Mouse (Mus musculus) heart, embryonic 12.5 days (tissue): ENCODE measurements around the gene Secisbp2. TPM values are rescaled to one million over a fixed set of nuclear protein-coding genes. Genes with fewer than 3 reads are reported as not detected.
"Not testable (repeated sequence)": the region's sequence is repeated elsewhere in the genome, so short reads cannot be mapped to it uniquely, and the experiment has no call there.

ENCODE experiments used
- ATAC-seq: fragments of 200-750 bp; cut with Nextera tagmentation; 2 replicates; pipeline ENCODE4 v1.8.0; 2017; ENCODE audit warnings: moderate TSS enrichment, moderate library complexity; ENCODE audit not compliant: insufficient number of reproducible peaks, low FRiP score
- H3K27ac ChIP-seq: fragments of 300-500 bp; sonication (generic); 2 replicates; pipeline ENCODE4 v1.5.1; 2016; ENCODE audit warnings: mild to moderate bottlenecking, moderate library complexity; ENCODE audit not compliant: poor library complexity, severe bottlenecking
- H3K27me3 ChIP-seq: fragments of 300-500 bp; sonication (generic); replicated peaks from 2 replicates; pipeline ENCODE4 v1.6.1; 2016; ENCODE audit warnings: mild to moderate bottlenecking, moderate library complexity
- H3K36me3 ChIP-seq: fragments of 300-500 bp; sonication (generic); 2 replicates; pipeline ENCODE4 v1.6.1; 2016; ENCODE audit warnings: mild to moderate bottlenecking, moderate library complexity
- H3K4me1 ChIP-seq: fragments of 300-500 bp; sonication (generic); replicated peaks from 2 replicates; pipeline ENCODE4 v1.6.1; 2016; ENCODE audit warnings: mild to moderate bottlenecking
- H3K4me2 ChIP-seq: fragments of 300-500 bp; sonication (generic); 2 replicates; pipeline ENCODE4 v1.6.1; 2016; ENCODE audit warnings: mild to moderate bottlenecking, moderate library complexity
- H3K4me3 ChIP-seq: fragments of 300-500 bp; sonication (generic); 2 replicates; pipeline ENCODE4 v1.5.1; 2016; ENCODE audit warnings: mild to moderate bottlenecking
- H3K9ac ChIP-seq: fragments of 300-500 bp; sonication (generic); 2 replicates; pipeline ENCODE4 v1.6.1; 2016; ENCODE audit warnings: mild to moderate bottlenecking, moderate library complexity
- H3K9me3 ChIP-seq: fragments of 300-500 bp; sonication (generic); replicated peaks from 2 replicates; pipeline ENCODE4 v1.6.1; 2016; ENCODE audit warnings: mild to moderate bottlenecking, moderate library complexity
- WGBS: fragments of 180-500 bp; shearing (Covaris S2); methylation state at CpG from one replicate; pipeline ENCODE4 v1.1.7; 2016; 5-methylcytosine and 5-hydroxymethylcytosine counted together
- polyA plus RNA-seq: library from polyadenylated mRNA; unstranded; fragments of >200 nt; fragmentation: Nextera tagmentation; extraction: Ambion mirVana; gene quantifications from 2 replicates; pipeline ENCODE4 v1.2.1, GENCODE M21; 2016

Secisbp2 gene
- polyA plus RNA-seq, 1 experiment from 2014 or later = 27.9 TPM

DNA sequence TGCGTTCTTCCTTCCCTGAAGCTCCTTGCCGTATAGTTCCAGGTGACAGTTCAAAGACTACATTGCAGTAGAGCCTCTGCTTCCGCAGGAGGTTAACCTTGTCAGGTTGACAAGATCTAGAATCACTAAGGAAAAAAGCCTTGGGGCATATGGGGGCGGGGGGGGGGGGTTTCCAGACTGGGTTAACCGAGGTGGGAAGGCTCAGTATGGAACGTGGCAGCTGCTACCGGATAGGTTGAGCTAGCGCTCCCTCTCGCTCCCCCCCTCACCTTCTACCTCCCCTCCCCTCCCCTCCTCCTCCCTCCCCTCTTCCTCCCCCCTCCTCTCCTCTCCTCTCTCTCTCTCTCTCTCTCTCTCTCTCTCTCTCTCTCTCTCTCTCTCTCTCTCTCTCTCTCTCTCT lies 32.9 kb upstream of the Secisbp2 start:
- Histone ChIP-seq H3K4me1 (peaks cover 5% of the 10 kb centered on the region; the same call in 1 of the 2 replicates), H3K9ac (no peak overlapping the region), H3K4me3 (no peak overlapping the region), H3K9me3 (no peaks in the 10 kb centered on the region), H3K27me3 (no peaks in the 10 kb centered on the region), H3K36me3 (no peaks in the 10 kb centered on the region), H3K27ac (no peak overlapping the region), H3K4me2 (no peak overlapping the region)
- WGBS = 15% methylated on average over 7 of the region's 9 CpGs
- no peak for ATAC-seq

DNA sequence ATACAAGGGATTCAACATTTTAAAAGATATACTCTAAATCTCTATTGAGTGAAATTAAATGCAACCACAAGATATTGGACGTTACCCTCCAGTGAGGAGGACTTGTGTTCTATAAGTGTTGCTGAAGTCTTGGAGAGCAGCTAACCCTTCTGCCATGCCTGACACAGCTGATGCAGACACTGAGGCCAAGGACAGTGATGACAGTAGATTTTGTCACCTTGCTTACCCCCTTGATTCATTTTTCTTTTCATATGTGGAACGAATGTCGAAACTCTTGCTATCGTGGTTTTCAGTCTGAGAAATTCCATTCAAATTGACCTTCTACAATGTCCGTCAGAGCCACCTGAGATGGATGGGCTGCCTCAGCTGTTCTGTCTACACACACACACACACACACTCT lies 28.9 kb upstream of the Secisbp2 start:
- Histone ChIP-seq H3K27me3 (no peaks in the 10 kb centered on the region), H3K9me3 (no peaks in the 10 kb centered on the region), H3K4me1 (peaks cover 5% of the 10 kb centered on the region; the same call in 1 of the 2 replicates), H3K27ac (no peak overlapping the region), H3K36me3 (no peaks in the 10 kb centered on the region), H3K4me3 (no peak overlapping the region), H3K9ac (no peak overlapping the region), H3K4me2 (no peak overlapping the region)
- no peak for ATAC-seq
- 78% methylated on average over 5 of the region's 5 CpGs for WGBS

DNA sequence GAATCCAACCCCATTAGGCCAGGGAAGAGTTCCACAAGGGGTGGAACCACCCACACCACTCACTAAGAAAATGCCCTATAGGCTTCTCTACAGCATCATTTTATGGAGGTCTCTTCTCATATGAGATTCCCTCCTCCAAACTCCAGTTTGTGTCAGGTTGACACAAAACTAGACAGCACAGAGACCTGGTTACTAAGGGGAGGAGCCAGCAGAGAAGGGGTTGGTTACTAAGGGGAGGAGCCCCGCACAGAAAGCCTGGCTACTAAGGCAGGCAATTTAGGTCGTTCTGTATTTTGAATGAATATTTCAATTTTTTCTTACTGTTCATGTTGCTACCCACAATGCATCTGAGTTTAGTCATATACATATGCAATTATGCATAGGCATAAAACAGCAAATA lies 27.8 kb upstream of the Secisbp2 start:
- 73% methylated on average over 2 of the region's 2 CpGs for WGBS
- Histone ChIP-seq H3K4me1 (no peaks in the 10 kb centered on the region), H3K27ac (no peak overlapping the region), H3K36me3 (no peaks in the 10 kb centered on the region), H3K9me3 (no peaks in the 10 kb centered on the region), H3K27me3 (no peaks in the 10 kb centered on the region), H3K4me2 (no peak overlapping the region), H3K9ac (no peak overlapping the region), H3K4me3 (no peak overlapping the region)
- no peak for ATAC-seq

DNA sequence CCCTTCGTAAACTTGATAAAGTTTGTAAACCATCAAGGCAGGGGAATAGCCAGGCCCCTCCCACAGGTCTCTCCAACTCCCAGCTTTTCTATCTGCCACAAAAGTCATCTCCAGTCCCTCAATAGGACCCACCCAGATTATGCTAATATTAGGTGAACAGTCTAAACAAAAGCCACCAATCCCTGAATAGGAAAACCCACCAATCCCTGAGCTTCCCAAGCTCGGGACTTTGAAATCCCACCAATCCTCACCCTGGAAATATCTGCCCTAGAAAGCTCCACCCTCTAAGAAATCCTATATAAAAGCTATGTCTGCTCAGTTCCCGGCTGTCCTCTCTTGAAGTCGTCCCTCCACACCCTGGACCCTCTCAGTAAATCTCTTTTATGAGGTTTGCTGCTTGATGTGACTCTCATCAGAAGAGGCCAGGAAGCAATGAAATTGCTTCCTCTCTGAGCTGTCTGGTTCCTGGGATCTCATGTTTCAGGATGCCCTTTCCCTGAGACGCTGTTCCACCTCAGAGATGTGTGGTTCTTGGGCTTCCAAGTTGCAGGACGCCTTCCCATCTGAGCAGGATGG lies 23.1 kb upstream of the Secisbp2 start:
- H3K4me3 ChIP-seq = no peak overlapping the region
- WGBS = 72% methylated on average over 6 of the region's 6 CpGs

DNA sequence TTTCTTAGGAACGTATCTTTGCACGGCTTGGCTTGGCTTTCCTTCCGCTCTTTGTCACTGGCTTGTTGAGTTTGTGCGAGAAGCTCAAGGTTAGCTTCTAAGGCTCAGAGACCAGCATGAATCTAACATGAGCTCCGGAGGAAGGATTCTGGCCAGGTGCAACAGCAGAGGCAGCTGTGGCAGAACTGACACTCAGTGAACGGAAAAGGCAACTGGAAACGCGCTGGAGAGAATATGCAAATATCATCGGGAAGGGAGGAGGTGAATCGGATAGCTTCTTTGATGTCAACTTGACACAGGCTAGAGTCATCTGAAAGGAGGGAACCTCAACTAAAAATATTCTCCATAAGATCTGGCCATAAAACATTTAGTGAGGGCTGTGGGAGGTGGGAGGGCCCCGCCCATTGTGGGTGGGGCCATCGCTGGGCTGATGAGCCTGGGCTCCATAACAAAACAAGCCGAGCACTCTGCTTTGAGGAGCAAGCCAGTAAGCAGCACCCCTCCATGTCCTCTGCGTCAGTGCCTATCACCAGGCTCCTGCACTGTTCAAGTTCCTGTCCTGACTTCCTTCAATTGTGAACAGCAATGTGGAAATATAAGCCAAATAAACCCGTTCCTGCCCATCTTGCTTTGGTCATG lies 20.0 kb upstream of the Secisbp2 start:
- H3K4me1 ChIP-seq = no peaks in the 10 kb centered on the region
- no peak overlapping the region for H3K9ac ChIP-seq
- ATAC-seq = no peak
- no peak overlapping the region for H3K4me2 ChIP-seq
- no peaks in the 10 kb centered on the region for H3K27me3 ChIP-seq
- H3K27ac ChIP-seq = no peak overlapping the region
- WGBS = 71% methylated on average over 15 of the region's 15 CpGs
- peaks cover 7% of the 10 kb centered on the region; the same call in 1 of the 2 replicates for H3K9me3 ChIP-seq
- H3K4me3 ChIP-seq = no peak overlapping the region
- H3K36me3 ChIP-seq = no peaks in the 10 kb centered on the region

More for the DNA sequence above, 23.1 kb upstream of the Secisbp2 start:
- ATAC-seq = no peak
- Histone ChIP-seq H3K36me3 (no peaks in the 10 kb centered on the region), H3K27me3 (no peaks in the 10 kb centered on the region), H3K9me3 (peaks cover 7% of the 10 kb centered on the region; the same call in 1 of the 2 replicates), H3K27ac (no peak overlapping the region), H3K4me2 (no peak overlapping the region), H3K4me1 (no peaks in the 10 kb centered on the region), H3K9ac (no peak overlapping the region)

DNA sequence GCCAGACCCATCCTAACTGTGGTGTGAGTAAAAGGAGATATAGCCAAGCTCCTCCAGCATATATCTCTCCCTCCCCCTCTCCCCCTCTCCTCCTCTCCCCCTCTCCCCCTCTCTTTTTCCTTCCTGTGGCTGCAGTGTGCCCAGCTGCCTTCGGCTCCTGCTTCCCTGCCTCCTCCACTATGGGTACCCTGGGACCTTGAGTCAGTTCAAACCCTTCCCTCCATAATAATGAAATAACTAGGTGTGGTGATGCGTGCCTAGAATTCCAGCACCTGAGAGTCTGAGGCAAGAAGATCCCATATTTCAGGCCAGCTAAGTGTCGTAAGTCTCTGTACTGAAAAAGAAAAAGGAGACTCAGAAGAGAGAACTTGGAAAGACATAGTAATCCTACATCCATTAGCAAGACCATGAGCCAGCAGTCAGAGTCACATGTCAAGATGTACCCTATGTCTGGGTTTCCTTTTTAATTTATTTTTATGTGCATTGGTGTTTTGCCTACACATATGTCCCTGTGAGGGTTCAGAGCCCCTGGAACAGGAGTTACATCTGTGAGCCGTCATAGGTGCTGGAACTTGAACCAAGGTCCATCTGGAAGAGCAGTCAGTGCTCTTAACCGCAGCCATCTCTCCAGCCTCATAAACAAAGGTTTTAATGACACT lies 18.8 kb upstream of the Secisbp2 start:
- Histone ChIP-seq H3K27me3 (no peaks in the 10 kb centered on the region), H3K9ac (no peak overlapping the region), H3K27ac (no peak overlapping the region), H3K4me3 (no peak overlapping the region), H3K9me3 (peaks cover 7% of the 10 kb centered on the region; the same call in 1 of the 2 replicates), H3K36me3 (no peaks in the 10 kb centered on the region), H3K4me2 (no peak overlapping the region), H3K4me1 (no peaks in the 10 kb centered on the region)
- WGBS = 80% methylated on average over 5 of the region's 5 CpGs
- no peak for ATAC-seq

DNA sequence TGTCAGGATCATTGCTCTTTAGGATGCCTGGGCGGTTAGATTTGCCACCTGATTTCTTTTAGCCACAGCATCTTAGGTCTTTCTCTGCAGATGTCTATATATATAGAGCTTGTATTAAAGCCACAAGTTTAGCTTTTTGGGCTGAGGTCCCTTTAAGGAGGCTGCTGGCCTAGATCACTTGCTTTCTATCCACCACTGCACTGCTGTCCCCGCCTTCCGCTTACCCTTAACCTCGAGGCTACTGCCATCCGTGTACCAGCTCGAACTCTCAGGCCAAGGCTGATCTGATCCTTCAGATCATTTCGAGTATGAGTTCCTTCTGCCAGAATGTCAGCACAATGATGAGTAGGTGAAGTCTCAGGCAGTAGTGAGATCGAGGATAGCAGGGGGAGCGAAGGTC lies 16.1 kb upstream of the Secisbp2 start:
- WGBS = 50% methylated on average over 6 of the region's 9 CpGs
- H3K27me3 ChIP-seq, H3K9ac ChIP-seq, H3K36me3 ChIP-seq, H3K4me1 ChIP-seq, H3K4me2 ChIP-seq, H3K27ac ChIP-seq, H3K4me3 ChIP-seq, H3K9me3 ChIP-seq, ATAC-seq: not testable (repeated sequence)

DNA sequence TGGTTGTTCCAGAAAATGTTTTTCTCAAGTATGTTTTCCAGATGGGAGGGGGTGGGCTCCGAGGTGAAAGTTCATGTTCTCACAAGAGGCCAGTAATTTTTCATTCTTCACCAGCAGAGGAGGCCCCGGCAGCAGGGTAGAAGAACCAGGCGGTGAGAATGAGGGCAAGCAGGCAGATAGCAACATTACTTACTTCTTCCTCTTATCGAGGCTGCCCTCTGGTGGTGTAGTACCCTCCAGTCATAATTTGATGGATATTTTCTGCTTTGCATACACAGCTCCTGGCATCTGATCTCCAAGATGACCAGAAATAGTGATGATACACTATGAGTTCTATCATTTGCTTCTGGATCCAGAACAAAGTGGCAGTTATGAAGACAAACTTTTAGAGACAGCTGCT lies 12.5 kb upstream of the Secisbp2 start:
- WGBS = 87% methylated on average over 4 of the region's 4 CpGs
- ATAC-seq = no peak
- no peaks in the 10 kb centered on the region for H3K9me3 ChIP-seq
- no peaks in the 10 kb centered on the region for H3K4me1 ChIP-seq
- no peak overlapping the region for H3K27ac ChIP-seq
- no peak overlapping the region for H3K9ac ChIP-seq
- no peak overlapping the region for H3K4me2 ChIP-seq
- H3K4me3 ChIP-seq = no peak overlapping the region
- H3K27me3 ChIP-seq = no peaks in the 10 kb centered on the region
- H3K36me3 ChIP-seq = no peaks in the 10 kb centered on the region

DNA sequence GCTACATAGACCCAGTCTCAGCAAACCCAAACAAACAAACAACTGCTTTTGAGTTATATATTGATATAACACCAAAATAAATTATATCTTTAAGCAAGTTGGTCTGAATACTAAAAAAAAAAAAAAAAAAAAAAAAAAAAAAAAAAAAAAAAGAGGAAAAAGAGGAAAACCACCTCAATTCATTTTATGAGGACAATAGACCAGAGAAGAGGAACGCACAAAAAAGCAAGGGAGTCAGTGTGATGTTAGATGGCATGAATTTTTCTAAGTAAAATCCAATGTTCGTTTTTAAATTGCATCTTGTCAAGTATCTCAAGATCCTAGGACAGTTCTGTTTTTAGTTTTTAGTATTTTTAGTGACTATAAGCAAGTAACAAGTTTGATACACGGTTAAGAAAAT lies 10.1 kb upstream of the Secisbp2 start:
- Histone ChIP-seq H3K4me3 (no peak overlapping the region), H3K9me3 (no peaks in the 10 kb centered on the region), H3K4me1 (no peaks in the 10 kb centered on the region), H3K27ac (no peak overlapping the region), H3K4me2 (no peak overlapping the region), H3K36me3 (no peaks in the 10 kb centered on the region), H3K9ac (no peak overlapping the region), H3K27me3 (no peaks in the 10 kb centered on the region)
- no peak for ATAC-seq
- WGBS = 87% methylated on average over 3 of the region's 3 CpGs

DNA sequence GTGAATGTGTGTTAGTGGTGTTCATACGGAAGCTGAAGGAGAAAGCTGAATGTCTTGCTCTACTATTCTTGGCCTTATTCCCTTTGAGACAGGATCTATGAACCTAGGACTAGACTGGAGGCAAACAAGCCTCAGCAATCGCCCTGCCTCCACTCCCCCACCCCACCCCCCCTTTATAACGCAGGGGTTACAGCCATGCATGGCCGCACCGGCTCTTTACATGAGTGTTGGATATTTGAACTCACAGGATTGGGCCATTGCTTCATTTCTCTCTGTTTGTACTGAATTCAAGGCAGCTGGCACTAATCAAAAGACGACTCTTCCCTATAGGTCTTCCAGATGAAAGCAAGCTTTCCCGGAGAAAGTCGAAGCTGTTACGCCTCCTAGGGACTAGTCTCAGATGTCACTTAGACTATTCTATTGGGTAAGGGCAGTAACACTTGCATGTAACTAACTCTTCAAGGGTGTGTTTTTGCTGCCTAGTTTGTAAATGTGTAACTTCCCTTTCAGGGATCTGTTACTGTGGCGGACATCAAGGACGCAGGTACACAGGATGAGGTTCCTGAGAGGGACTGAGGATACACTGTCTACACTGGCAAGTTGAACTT lies 9.2 kb upstream of the Secisbp2 start:
- Histone ChIP-seq H3K27ac (no peak overlapping the region), H3K4me3 (no peak overlapping the region), H3K9me3 (no peaks in the 10 kb centered on the region), H3K4me2 (no peak overlapping the region), H3K36me3 (no peaks in the 10 kb centered on the region), H3K27me3 (no peaks in the 10 kb centered on the region), H3K9ac (no peak overlapping the region), H3K4me1 (peaks cover 8% of the 10 kb centered on the region)
- no peak for ATAC-seq
- WGBS = 35% methylated on average over 11 of the region's 11 CpGs
